Mouse (Mus musculus) bone marrow macrophage, adult 2 months (primary cell): ENCODE results near the gene Plekho2.

Experiments
- CTCF ChIP-seq: IDR thresholded peaks from 2 replicates; pipeline ENCODE4 v1.5.1; 2012; ENCODE audit warnings: low read depth, mild to moderate bottlenecking, low read length, moderate library complexity
- POLR2A ChIP-seq: IDR thresholded peaks from 2 replicates; pipeline ENCODE4 v1.6.1; 2012; ENCODE audit warnings: mild to moderate bottlenecking, low read depth, low read length, borderline replicate concordance

DNA sequence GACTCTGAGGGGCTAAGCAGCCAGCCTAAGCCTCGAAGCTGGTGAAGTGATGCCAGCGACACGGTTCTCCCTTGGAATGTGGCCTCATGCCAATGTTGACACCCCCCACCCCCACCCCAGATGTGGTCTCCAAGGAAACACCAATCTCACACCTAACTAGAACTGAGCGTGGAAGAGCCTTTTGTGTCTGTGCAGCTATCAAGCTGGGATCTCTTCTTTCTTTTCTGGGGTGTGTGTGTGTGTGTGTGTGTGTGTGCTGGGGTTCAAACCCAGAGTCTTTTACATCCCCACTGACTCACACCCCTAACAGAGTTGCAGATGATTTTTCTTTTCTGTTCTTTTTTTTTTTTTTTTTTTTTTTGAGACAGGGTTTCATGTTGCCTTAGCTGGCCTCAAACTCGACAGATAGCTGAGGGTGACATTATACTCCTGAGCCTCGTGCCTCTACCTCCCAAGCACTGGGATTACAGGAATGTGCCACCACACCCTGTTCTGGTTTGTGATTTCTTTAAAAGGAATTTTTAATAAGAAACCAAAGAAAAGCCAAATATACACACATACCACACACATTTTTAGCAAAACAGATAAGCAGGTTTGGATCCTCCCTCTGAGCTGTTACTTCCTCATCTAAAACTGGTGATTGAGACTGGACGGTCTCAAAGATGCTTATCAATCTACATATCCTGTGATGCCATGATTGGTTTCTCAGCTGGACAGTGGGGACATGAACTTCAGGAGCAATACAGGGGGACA lies 29.6 kb downstream of the Plekho2 start:
- TF ChIP-seq CTCF (no peak), POLR2A (no peak)
